Mouse (Mus musculus): ENCODE measurements around the gene Ppp1cc.

DNA sequence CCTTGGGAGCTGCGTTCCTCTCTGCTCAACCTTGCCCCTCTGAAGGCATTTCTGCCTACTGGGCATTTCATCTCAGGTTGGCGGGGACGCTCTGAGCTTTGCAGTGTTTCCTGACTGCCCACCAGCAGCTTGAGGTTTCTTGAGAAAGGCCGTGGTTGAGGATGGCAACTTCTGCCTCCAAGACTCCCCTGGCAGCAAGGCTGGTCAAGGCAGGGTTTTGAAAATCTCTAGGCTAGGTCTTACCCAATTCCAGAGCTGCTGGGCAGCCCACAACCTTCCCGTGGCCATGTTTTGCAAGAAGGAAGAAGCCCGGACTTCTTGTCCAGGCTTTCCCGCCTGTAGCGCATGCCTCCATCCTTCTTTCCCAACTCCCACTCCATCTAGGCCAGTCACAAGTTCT lies 52.8 kb downstream of the Ppp1cc start:
- TF ChIP-seq CTCF (IDR thresholded peaks at IDR 0.05; ENCODE audit: borderline replicate concordance, insufficient read depth, low read depth, low read length), result no peak
- no peak for TF ChIP-seq POLR2A (IDR thresholded peaks at IDR 0.05; ENCODE audit: borderline replicate concordance, insufficient read depth, low read length)

Measured in cerebellum, adult 2 months (tissue).